Mouse (Mus musculus): ENCODE data around the gene Rbsn. TPM values are rescaled to one million over a fixed set of nuclear protein-coding genes. Genes with fewer than 3 reads are reported as not detected.

Rbsn gene
- polyA plus RNA-seq, 1 experiment from 2014 or later, result 27.1 TPM

- 73% methylated on average over 12 of the region's 12 CpGs for WGBS
- ATAC-seq (ENCODE audit: low read depth), result no peak
- H3K4me3 ChIP-seq (ENCODE audit: low read depth, low read length), result no peak overlapping the region
Observed at GRCm38 (mm10) chr6:92235036-92235435, 20.3 kb upstream of the Rbsn start.

GRCm38 (mm10) chr6:92231762-92232161, 17.0 kb upstream of the Rbsn start:
- 77% methylated on average over 4 of the region's 4 CpGs for WGBS
- no peak overlapping the region for H3K9ac ChIP-seq (replicated peaks; ENCODE audit: low read depth, low read length)
- H3K36me3 ChIP-seq (ENCODE audit: control insufficient read depth, insufficient read depth, low read length), result no peaks in the 10 kb centered on the region
- no peaks in the 10 kb centered on the region for H3K4me1 ChIP-seq (ENCODE audit: control insufficient read depth, insufficient read depth, low read length)
- no peak overlapping the region for H3K4me3 ChIP-seq (ENCODE audit: low read depth, low read length)
- H3K9me3 ChIP-seq (ENCODE audit: control insufficient read depth, low read length), result no peaks in the 10 kb centered on the region
- no peak overlapping the region for H3K4me2 ChIP-seq (ENCODE audit: low read depth, low read length)
- no peaks in the 10 kb centered on the region for H3K27me3 ChIP-seq (ENCODE audit: control insufficient read depth, insufficient read depth, low read length)
- no peak overlapping the region for H3K27ac ChIP-seq (ENCODE audit: low read depth, low read length)
- no peak for ATAC-seq (ENCODE audit: low read depth)

More at GRCm38 (mm10) chr6:92235036-92235435, 20.3 kb upstream of the Rbsn start:
- H3K9me3 ChIP-seq (ENCODE audit: control insufficient read depth, low read length), result no peaks in the 10 kb centered on the region
- H3K4me1 ChIP-seq (ENCODE audit: control insufficient read depth, insufficient read depth, low read length), result no peaks in the 10 kb centered on the region
- no peaks in the 10 kb centered on the region for H3K27me3 ChIP-seq (ENCODE audit: control insufficient read depth, insufficient read depth, low read length)
- H3K36me3 ChIP-seq (ENCODE audit: control insufficient read depth, insufficient read depth, low read length), result no peaks in the 10 kb centered on the region
- no peak overlapping the region for H3K27ac ChIP-seq (ENCODE audit: low read depth, low read length)
- H3K4me2 ChIP-seq (ENCODE audit: low read depth, low read length), result no peak overlapping the region
- H3K9ac ChIP-seq (replicated peaks; ENCODE audit: low read depth, low read length), result no peak overlapping the region

GRCm38 (mm10) chr6:92231356-92231755, 16.6 kb upstream of the Rbsn start:
- Histone ChIP-seq H3K9me3 (ENCODE audit: control insufficient read depth, low read length) (no peaks in the 10 kb centered on the region), H3K27ac (ENCODE audit: low read depth, low read length) (no peak overlapping the region), H3K4me3 (ENCODE audit: low read depth, low read length) (no peak overlapping the region), H3K27me3 (ENCODE audit: control insufficient read depth, insufficient read depth, low read length) (no peaks in the 10 kb centered on the region), H3K9ac (replicated peaks; ENCODE audit: low read depth, low read length) (no peak overlapping the region), H3K36me3 (ENCODE audit: control insufficient read depth, insufficient read depth, low read length) (no peaks in the 10 kb centered on the region), H3K4me2 (ENCODE audit: low read depth, low read length) (no peak overlapping the region), H3K4me1 (ENCODE audit: control insufficient read depth, insufficient read depth, low read length) (no peaks in the 10 kb centered on the region)
- no peak for ATAC-seq (ENCODE audit: low read depth)
- WGBS, result 73% methylated on average over 1 of the region's 1 CpGs

- Histone ChIP-seq H3K9me3 (ENCODE audit: control insufficient read depth, low read length) (no peaks in the 10 kb centered on the region), H3K4me2 (ENCODE audit: low read depth, low read length) (no peak overlapping the region), H3K4me3 (ENCODE audit: low read depth, low read length) (no peak overlapping the region), H3K9ac (replicated peaks; ENCODE audit: low read depth, low read length) (no peak overlapping the region), H3K27ac (ENCODE audit: low read depth, low read length) (no peak overlapping the region), H3K4me1 (ENCODE audit: control insufficient read depth, insufficient read depth, low read length) (no peaks in the 10 kb centered on the region), H3K27me3 (ENCODE audit: control insufficient read depth, insufficient read depth, low read length) (no peaks in the 10 kb centered on the region), H3K36me3 (ENCODE audit: control insufficient read depth, insufficient read depth, low read length) (no peaks in the 10 kb centered on the region)
- 88% methylated on average over 2 of the region's 2 CpGs for WGBS
- no peak for ATAC-seq (ENCODE audit: low read depth)
Observed at GRCm38 (mm10) chr6:92229586-92229985, 14.9 kb upstream of the Rbsn start.

GRCm38 (mm10) chr6:92229103-92229502, 14.4 kb upstream of the Rbsn start:
- Histone ChIP-seq H3K27ac (ENCODE audit: low read depth, low read length) (no peak overlapping the region), H3K9me3 (ENCODE audit: control insufficient read depth, low read length) (no peaks in the 10 kb centered on the region), H3K4me2 (ENCODE audit: low read depth, low read length) (no peak overlapping the region), H3K36me3 (ENCODE audit: control insufficient read depth, insufficient read depth, low read length) (no peaks in the 10 kb centered on the region), H3K4me1 (ENCODE audit: control insufficient read depth, insufficient read depth, low read length) (no peaks in the 10 kb centered on the region), H3K27me3 (ENCODE audit: control insufficient read depth, insufficient read depth, low read length) (no peaks in the 10 kb centered on the region), H3K4me3 (ENCODE audit: low read depth, low read length) (no peak overlapping the region), H3K9ac (replicated peaks; ENCODE audit: low read depth, low read length) (no peak overlapping the region)
- no peak for ATAC-seq (ENCODE audit: low read depth)

- 85% methylated on average over 1 of the region's 1 CpGs for WGBS
- no peak for ATAC-seq (ENCODE audit: low read depth)
Observed at GRCm38 (mm10) chr6:92224981-92225380, 10.3 kb upstream of the Rbsn start.

GRCm38 (mm10) chr6:92222021-92222420, 7.3 kb upstream of the Rbsn start:
- Histone ChIP-seq H3K27ac (ENCODE audit: low read depth, low read length) (no peak overlapping the region), H3K9ac (replicated peaks; ENCODE audit: low read depth, low read length) (no peak overlapping the region), H3K4me2 (ENCODE audit: low read depth, low read length) (no peak overlapping the region), H3K36me3 (ENCODE audit: control insufficient read depth, insufficient read depth, low read length) (no peaks in the 10 kb centered on the region), H3K27me3 (ENCODE audit: control insufficient read depth, insufficient read depth, low read length) (no peaks in the 10 kb centered on the region), H3K4me1 (ENCODE audit: control insufficient read depth, insufficient read depth, low read length) (no peaks in the 10 kb centered on the region), H3K9me3 (ENCODE audit: control insufficient read depth, low read length) (no peaks in the 10 kb centered on the region), H3K4me3 (ENCODE audit: low read depth, low read length) (no peak overlapping the region)
- no peak for ATAC-seq (ENCODE audit: low read depth)
- WGBS, result 93% methylated on average over 3 of the region's 3 CpGs

More at GRCm38 (mm10) chr6:92224981-92225380, 10.3 kb upstream of the Rbsn start:
- no peak overlapping the region for H3K27ac ChIP-seq (ENCODE audit: low read depth, low read length)
- H3K4me3 ChIP-seq (ENCODE audit: low read depth, low read length), result no peak overlapping the region
- no peak overlapping the region for H3K4me2 ChIP-seq (ENCODE audit: low read depth, low read length)
- H3K9ac ChIP-seq (replicated peaks; ENCODE audit: low read depth, low read length), result no peak overlapping the region
- H3K27me3 ChIP-seq (ENCODE audit: control insufficient read depth, insufficient read depth, low read length), result no peaks in the 10 kb centered on the region
- H3K36me3 ChIP-seq (ENCODE audit: control insufficient read depth, insufficient read depth, low read length), result no peaks in the 10 kb centered on the region
- no peaks in the 10 kb centered on the region for H3K9me3 ChIP-seq (ENCODE audit: control insufficient read depth, low read length)
- no peaks in the 10 kb centered on the region for H3K4me1 ChIP-seq (ENCODE audit: control insufficient read depth, insufficient read depth, low read length)

- 90% methylated on average over 6 of the region's 6 CpGs for WGBS
- no peak for ATAC-seq (ENCODE audit: low read depth)
- H3K27me3 ChIP-seq (ENCODE audit: control insufficient read depth, insufficient read depth, low read length), result no peaks in the 10 kb centered on the region
- no peak overlapping the region for H3K4me2 ChIP-seq (ENCODE audit: low read depth, low read length)
- no peak overlapping the region for H3K27ac ChIP-seq (ENCODE audit: low read depth, low read length)
- no peaks in the 10 kb centered on the region for H3K4me1 ChIP-seq (ENCODE audit: control insufficient read depth, insufficient read depth, low read length)
- no peak overlapping the region for H3K4me3 ChIP-seq (ENCODE audit: low read depth, low read length)
- H3K9ac ChIP-seq (replicated peaks; ENCODE audit: low read depth, low read length), result no peak overlapping the region
- H3K9me3 ChIP-seq (ENCODE audit: control insufficient read depth, low read length), result no peaks in the 10 kb centered on the region
- no peaks in the 10 kb centered on the region for H3K36me3 ChIP-seq (ENCODE audit: control insufficient read depth, insufficient read depth, low read length)
Observed at GRCm38 (mm10) chr6:92221604-92222003, 6.9 kb upstream of the Rbsn start.

GRCm38 (mm10) chr6:92219445-92219844, 4.7 kb upstream of the Rbsn start:
- H3K4me3 ChIP-seq (ENCODE audit: low read depth, low read length), result no peak overlapping the region
- H3K4me1 ChIP-seq (ENCODE audit: control insufficient read depth, insufficient read depth, low read length), result no peaks in the 10 kb centered on the region
- H3K27me3 ChIP-seq (ENCODE audit: control insufficient read depth, insufficient read depth, low read length), result no peaks in the 10 kb centered on the region
- no peak overlapping the region for H3K27ac ChIP-seq (ENCODE audit: low read depth, low read length)
- H3K4me2 ChIP-seq (ENCODE audit: low read depth, low read length), result no peak overlapping the region
- 43% methylated on average over 3 of the region's 3 CpGs for WGBS
- no peak for ATAC-seq (ENCODE audit: low read depth)
- no peaks in the 10 kb centered on the region for H3K9me3 ChIP-seq (ENCODE audit: control insufficient read depth, low read length)
- H3K9ac ChIP-seq (replicated peaks; ENCODE audit: low read depth, low read length), result no peak overlapping the region
- no peaks in the 10 kb centered on the region for H3K36me3 ChIP-seq (ENCODE audit: control insufficient read depth, insufficient read depth, low read length)

All from neural tube, embryonic 14.5 days (tissue).